Mouse (Mus musculus): ENCODE measurements around the gene Hoxc4.

Hoxc4 gene

DNA sequence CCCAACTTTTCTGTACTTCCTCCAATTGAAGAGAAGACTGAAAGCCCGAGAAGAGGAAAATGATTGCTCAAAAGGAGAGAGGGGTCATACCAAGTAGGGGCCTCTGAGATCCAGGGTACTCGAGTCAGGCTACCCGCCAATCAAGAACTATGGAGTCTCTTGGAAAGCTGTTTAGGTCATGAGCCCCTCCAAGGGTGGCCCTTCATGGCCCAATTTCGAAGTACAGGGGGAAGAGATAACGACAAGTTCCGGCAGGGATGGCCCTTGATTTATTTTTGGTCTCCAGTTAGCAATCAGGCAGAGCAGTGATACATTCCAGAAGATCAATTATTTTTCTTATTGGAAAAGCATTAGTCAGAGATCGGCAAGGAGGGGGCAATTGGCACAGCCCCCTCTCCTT, 27.0 kb upstream of the Hoxc4 start:
- no peak for DNase-seq

DNA sequence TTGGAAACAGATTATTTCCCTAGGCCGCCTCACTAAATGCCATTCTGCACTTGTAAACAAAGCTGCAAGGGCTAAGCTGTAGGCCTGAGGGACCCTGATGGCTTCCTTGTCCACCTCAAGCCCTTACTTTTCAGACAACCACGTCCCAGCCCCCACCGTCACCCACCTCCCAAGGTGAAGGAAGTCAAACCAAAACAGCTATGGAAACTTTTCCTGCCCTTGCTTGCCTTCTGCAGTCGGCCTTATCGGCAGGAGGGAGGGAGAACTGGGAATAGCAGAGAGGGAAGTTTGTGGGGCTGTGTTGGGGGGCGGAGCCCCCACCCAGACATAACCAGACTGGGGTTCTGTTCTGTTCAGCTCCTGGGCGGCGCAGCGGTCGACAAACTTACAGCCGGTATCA, 26.5 kb upstream of the Hoxc4 start:
- no peak for DNase-seq

DNA sequence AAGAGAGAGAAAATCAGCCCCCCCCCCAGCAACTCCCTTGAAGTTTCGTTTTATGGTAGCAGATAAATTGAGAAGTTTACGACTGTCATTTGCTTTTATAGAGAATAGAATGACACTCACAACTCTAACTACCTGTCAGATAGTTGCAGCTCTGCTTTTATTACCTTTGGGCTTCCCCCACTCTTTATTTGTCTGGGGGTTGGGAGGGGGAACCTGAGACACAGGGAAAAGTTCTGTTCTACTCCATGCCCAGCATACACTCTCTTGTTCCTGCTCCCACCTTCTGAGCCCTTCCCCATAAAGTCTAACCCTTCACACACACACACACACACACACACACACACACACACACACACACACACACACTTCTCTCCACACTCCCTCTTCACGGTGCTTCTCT, 25.9 kb upstream of the Hoxc4 start:
- DNase-seq, result no peak

DNA sequence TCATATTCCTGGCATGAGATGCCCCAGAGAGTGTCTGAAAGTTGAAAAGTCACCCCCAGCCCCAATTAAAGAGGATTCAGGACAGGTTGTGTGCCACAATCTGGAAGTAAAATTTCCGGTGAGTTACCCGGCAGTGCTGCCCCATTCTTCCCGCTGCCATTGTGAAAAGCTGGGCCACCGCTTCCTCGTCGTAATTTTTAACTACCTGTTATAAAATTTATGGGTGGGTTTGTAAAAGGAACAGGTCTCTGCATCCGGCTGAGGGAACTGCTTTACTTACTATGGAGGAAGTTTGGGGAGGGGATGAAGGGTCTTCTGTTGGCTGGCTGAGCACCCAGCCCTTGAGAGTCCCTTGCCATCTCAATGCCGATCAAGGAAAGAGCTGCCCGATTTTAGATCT, 22.2 kb upstream of the Hoxc4 start:
- no peak for DNase-seq

DNA sequence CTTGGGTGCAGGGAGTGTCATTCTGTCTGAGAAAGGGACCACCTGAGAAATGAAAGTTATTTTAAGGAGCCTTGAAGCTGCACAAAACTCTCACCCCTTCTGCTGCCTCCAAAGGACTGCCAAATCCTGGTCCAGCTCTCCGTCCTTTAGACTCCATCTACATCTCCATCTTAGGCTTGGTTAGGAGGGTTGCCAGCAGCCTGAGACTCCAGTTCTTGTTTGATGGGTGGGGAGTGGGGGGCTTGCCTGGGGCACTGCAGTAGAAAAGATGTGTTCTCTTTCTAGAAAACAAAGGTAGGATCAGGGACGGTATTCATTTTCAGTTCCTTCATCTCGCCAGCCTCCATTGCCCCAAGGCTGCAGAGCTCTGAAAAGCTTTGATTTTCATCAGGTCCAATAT, 21.3 kb upstream of the Hoxc4 start:
- no peak for DNase-seq

DNA sequence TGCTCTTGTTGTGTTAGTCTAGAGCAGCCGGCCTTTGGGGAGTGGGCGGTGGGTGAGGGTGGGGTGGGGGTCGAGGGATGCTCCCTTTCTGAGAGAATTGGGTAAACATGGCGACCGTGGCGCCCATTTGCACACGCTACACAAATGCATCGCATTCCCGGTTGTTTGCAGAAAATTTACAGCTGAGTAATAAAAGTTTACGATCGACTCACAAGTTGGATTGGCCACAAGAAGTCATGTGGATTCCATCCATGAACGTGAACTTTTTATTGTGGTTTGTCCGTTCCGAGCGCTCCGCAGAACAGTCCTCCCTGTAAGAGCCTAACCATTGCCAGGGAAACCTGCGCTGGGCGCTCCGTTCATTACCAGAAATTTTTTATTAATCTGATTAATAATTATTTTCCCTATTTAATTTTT, 20.8 kb upstream of the Hoxc4 start, which contains the start of gene Hoxc6:
Gene Hoxc6 (plus strand): TSS at position 319 of the 417 bp plus-strand sequence.
- DNase-seq, result no peak

DNA sequence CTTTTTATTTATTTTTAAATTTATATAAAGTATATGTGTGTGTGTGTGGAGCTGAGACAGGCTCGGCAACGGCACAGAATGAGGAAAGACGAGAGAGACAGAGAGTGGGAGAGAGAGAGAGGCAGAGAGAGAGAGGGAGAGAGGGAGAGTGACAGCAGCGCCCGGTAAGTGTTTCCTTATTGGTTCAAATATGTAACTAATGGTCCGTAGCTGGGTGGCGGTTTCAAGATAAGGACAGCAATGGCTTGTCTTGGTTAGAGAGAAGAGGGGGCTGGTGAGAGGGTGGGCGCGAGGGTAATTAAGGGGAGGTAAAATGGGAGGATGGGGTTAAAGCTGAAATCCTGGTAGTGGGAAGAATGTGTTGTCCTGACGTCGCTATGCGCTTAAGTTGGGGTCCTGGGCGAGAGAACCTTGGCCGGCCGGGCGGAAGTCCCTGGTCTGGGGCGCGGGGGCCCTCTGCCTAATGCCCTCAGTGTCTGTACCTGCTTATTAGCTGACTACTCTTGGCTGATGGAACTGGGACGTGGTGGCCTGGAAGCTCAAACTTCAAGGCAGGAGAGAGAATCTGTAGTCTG, 20.0 kb upstream of the Hoxc4 start:
- no peak for DNase-seq

DNA sequence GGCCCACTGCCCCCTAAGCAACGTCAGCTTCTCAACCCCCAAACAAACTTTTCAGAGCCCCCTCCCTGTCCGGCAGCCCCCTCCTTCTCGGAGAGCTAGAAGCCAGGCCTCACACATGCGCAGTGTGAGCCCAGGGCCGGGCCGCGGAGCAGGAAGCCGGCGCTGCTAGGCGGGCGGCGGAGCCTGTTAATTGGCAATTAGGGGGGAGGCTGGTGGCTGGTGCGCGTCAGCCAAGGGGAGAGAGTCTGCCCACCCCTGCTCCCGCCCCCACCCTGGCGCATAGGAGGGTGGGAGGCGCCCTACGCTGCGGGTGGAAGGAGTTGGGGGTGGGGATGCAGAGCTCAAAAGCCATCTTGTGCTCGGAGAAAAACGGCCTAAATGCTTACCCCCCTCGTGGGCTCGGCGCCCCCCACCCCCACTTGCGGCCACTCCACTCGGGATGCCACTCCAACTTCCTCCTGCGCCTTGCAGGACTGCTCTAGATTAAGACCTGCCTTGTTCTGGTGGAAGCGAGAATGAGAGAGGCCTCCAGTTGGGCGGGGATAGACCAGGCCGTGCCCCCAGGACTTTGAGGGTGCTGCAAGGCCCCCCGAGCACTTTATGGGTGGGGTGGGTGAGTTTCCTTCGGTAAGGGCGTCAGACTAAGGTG, 19.4 kb upstream of the Hoxc4 start:
- DNase-seq, result peak; percentile 70

DNA sequence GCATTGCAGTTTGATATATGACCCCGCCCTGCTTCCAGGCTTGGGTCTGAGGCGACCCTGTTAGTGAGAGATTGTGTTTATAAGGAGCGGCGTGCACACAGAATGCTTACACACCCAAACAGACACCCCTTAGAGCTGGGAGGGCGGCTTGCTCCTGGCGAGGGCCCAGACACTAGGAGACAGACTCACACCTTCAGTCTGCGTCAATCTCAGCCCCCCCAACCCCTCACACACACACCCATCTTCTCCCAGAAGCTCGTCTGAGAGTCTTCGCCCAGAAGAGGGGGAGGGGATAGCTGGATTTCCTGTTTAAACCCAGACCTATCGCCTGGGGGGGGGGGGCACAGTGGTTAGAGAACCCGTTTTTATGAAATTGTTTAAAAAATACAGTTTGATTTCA, 18.8 kb upstream of the Hoxc4 start:
- DNase-seq, result no peak

DNA sequence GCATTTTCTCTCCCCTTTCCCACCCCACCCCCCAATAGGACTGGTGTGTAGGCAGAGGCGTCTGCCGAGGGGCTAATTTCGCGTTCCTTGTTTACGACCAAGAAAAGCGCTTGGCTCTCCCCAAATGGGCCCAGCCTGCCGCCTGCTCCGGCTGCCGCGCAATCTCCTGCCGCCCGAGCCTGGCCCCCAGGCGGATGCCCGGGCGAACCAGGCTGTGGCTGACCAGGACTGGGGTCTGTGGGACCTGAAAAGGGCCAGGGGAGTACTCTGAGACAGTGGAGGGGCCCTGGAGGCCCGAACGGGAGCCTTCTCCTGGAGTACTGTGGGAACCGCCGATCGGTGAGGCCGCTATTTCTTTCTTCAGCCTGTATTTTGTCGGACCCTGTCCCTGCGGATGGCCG, 18.2 kb upstream of the Hoxc4 start:
- DNase-seq, result no peak

DNA sequence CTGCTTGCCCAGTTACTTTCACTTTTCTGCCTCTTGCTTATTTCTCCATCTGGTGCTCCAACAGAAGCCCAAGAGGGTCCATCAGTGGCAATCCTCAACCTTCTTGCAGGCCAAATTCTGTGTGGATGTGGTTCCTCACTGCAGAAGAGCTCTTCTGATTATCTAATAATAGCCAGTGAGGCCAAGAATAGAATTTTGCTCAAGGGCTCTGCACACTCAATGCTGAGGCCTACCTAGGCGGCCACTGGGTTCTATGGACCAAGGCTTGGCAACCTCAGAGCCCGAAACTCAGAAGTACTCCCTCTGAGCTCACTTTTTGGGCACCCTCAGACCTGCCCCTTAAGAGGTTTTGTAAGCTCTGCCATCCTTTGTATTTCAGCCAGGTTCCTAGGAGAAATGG, 17.4 kb upstream of the Hoxc4 start:
- DNase-seq, result no peak

DNA sequence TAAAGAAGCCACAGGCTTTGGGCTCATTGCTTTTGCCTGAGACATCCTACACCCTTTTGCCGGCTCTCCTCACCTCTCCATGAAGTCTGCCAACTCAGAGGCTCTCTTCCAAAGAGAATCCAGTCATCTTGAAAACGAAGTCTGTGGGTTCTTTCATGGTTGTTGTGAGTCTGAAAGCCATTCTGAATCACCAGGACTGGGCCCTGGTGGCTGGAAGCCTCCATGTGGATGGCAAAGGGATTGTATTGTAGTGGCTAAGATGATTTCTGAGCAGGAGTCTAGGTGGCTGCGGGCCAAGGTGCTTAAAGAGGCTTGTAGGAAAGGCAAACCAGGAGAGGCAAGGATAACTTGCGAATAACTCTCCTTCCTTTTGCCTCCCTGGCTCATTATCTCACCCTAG, 16.6 kb upstream of the Hoxc4 start:
- DNase-seq, result no peak

DNA sequence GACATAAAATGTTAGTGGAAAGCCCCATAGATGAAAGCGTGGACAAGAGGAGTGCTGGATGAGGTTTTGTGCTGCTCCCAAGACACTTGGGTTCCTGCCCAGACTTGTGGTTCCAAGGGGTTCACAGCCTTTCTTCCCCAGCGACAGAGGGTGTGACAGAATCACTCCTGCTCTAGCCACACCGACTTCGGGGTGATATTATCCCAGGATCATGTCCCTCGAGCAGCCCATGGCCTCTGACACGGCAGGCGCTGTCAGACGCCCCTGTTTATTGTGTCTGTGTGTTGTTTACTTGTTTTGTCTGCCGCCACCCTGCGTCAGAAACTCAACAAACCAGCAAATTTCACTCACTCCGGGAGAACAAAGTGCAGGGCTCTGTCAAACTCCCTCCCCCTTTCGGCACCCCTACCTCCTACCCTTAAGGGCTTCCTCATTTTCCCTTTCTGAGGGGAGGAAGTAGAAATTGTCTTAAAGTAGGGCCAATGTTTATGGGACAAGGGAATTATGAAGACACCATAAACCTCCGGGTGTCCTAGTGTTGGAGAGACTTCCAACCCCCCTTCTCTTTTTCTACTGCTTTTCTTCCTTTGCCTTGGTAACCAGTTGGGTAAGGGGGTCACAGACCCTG, 15.8 kb upstream of the Hoxc4 start:
- DNase-seq, result no peak

DNA sequence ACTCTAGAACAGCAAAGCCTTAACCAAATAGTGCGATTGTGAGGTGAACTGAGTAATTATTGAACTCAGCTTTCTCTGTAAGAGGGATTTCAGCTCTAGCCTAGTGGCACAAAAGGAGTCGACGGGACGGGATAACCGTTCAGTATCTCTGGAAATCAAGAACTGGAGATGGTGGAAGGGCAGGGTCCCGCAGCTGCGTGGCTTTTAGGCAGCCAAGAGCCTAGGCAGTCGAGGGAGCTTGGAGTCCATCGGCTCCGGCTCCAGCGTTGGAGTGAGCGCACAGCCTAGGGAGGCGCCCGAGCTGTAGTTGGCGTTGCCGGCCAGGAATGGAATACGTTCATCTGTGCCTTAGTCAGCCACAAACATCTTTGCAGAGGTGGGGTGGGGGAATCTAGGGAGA, 13.4 kb upstream of the Hoxc4 start:
- no peak for DNase-seq

DNA sequence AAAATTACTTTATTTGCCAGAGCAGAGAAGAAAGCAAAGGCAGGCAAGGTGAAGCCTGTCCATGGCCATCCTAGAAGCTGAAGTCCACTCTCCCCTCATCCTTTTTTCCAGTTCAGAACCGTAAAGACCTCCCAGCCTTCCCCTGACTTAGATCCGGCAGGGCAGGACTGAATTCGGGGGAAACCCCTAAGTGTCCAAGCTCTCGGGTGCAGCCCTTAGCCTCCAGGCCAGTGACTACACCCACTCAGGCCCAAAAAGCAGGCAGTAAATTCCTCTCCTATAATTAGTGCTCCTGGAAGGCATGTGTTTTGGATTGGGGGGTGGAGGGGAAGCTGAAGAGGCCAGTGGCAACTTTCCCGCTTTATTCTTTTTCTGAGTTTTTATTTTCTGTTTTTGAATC, 12.9 kb upstream of the Hoxc4 start:
- DNase-seq, result no peak

DNA sequence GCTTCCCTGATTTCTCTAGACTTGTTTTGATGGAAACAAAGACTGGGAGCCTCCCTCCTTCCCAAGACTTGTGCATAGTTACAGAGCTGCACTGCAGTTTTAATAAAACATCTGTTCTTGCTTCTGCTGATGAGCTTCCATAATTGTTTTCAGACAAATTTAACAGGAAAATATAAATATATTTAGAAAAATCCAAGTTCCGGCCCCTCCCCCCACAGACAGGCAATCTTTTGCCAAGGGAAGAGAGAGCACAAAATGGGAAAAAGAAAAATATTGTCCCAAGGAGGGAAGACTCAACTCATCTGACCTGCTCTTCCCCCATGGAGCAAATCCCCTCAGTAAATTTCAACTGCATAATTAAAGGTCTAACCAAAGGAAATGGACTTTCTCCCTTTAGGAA, 12.4 kb upstream of the Hoxc4 start:
- DNase-seq, result no peak

DNA sequence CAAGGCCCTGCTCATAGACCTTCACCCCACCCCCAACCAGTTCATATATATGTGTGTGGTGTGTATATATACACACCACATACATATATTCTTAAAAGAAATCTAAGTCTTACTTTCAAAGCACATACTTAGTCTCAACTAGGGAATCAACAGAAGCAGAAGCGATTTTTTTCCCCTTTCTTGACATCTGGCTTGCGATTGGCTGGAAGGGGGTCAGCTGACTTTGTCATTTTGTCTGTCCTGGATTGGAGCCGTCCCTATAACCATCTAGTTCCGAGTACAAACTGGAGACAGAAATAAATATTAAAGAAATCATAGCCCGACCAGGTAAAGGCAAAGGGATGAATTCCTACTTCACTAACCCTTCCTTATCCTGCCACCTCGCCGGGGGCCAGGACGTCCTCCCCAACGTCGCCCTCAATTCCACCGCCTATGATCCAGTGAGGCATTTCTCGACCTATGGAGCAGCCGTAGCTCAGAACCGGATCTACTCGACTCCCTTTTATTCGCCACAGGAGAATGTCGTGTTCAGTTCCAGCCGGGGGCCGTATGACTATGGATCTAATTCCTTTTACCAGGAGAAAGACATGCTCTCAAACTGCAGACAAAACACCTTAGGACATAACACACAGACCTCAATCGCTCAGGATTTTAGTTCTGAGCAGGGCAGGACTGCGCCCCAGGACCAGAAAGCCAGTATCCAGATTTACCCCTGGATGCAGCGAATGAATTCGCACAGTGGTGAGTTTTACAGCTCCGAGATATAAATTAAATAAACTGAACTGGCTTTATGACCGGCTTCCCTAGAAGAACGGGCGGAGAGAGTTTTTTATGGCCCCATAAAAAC, 9.2 kb upstream of the Hoxc4 start:
- DNase-seq, result no peak

DNA sequence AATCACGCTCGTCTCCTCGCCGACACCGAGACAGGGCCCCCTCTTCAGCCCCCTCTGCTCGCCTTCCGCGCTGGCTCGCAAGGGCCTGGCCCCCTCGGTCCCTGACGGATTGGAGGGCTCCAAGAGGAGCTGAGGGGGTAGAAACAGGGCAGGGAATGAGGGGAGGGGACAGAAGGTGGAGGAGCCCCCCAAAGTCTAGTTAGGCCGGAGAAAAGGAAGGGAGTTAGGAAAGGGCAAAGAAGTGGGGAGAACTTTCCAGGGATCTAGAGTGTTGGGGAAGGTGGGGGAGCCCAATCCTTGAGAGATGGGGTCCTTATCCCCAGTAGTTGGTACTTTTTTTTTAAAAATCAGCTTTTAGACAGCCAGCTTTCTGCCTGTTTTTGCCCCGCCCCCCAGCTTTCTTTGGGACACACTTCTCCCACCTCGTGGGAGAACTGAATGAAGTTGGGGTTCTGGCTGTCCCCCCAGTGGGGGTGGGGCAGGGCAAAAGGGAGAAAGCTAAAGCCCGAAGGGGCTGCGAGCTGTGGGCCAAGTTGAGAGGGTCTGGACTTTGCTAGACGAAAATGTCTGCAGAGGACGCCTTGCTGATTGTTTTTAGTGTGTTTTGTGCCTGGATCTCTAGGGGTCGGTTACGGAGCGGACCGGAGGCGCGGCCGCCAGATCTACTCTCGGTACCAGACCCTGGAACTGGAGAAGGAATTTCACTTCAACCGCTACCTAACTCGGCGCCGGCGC, 8.5 kb upstream of the Hoxc4 start:
- DNase-seq, result no peak

DNA sequence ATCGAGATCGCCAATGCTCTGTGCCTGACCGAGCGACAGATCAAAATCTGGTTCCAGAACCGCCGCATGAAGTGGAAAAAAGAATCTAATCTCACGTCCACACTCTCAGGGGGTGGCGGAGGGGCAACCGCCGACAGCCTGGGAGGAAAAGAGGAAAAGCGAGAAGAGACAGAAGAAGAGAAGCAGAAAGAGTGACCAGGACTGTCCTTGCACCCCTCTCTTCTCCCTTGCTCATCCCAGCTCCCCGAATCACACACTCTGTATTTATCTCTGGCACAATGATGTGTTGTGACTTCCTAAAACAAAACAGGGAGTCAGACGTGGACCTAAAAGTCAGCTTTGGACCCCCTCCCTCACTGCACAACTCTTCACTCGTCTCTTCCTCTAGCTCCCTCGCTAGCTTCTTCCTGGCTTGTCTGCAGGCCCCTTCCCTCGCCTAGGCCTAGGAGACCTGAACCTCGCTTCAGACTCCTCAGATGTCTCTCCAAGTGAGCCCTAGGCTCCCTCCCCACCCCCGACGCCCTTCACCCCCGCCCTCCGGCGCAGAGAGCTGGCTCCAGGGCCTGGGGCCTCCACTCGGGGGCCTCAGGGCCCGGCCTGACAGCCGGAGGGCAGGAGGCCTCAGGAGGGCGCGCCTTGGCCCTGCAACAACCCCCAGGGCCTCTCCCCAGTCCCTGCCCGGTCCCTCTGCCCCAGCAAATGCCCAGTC, 7.7 kb upstream of the Hoxc4 start:
- no peak for DNase-seq

DNA sequence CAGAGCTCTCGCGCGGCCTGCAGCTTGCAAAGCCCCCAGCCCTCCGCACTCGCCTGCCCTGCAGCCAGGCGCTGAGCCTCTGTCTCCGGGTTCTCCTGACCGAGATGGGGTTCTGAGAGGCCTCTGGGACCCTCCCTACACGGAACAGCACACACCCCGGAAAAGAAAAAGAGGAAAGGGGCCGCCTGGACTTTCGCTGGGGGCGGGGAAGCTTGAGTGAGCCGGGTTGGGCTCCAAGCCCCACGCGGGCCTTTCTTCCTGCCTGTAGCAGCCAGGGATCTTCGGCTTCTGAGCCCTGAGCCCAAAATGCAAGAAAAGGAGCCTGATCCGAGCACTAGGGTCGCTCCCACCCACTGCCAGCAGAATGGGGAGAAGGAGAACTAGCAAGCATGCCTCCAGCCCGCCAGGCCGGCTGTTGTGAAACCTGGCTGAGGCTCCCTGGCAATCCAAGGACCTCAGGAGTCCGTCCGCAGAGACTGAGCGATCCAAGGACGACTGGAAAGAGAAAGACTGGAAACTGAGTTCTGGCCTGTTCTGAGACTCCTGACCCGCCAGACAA, 6.7 kb upstream of the Hoxc4 start:
- no peak for DNase-seq

DNA sequence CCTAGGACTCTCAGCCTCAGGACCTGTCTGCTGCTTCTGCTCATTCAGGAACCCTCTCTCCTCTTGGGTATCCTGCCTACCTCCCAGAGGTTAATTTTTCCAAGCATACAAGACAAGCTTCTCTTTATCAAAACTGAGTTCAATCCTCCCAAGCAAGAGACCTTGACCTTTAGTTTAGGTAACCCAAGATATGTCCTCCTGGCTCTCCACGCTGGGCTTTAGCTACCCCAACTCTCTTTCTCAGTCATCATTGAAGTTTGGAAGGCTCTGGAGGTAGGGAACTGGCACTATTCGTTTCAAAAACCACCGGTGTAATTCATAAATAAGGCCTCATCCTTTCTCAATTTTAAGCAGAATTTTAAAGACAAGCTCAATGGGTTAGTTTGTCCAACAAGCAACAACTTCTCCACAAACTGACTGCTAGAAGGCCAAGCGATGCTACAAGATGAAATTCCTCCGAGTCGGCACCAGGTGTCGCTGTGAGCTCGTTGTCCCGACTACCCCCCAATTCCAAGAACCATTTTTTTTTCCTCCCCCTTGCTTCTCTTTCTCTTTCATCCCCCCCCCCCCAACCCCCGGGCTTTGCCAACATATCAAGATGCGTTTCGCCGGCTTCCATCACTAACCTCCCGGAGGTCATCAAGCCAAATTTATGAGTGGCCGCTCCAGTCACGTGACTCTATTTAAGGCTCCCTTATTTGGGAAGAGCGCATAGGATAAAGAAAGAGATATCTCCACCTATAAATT, 5.3 kb upstream of the Hoxc4 start:
- peak; percentile 42 for DNase-seq
